Mouse (Mus musculus): ENCODE measurements around the gene Tnfrsf11a. TPM values are rescaled to one million over a fixed set of nuclear protein-coding genes. Genes with fewer than 3 reads are reported as not detected.

The Tnfrsf11a gene
- polyA plus RNA-seq, 1 experiment from 2014 or later: 0.60 TPM

DNA sequence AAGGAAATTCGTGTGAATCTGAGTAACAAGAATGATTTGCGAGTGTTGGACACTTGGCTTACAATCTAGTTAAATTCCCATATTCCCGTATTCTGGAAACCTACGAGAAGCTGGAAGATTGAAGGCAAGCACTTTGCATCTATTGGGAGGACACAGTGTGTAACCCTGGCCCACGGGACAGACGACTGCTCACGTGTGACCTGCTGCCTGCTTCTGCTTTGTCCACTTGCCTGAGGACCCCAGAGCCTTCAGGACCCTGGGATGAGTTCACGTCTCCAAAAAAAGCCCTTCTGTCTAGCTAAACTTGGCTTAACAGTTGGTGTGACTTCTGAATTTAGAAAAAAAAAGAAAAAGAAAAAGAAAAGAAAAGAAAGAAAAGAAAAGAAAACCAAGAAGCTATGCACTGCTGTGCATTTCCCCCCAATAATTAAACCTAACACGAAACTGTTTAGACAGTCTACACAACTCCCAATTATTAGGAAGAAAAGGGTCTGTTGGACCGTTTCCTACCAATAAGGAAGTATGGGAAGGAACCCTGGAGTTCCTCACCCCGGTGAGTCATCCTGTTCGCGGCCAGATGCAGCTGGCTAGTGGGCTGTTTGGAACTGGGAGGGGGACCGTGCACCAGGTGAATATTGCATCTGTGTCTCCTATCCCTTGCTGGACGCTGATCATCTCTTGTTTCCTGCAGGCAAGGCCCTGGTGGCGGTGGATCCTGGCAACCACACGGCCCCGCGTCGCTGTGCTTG, 32.6 kb downstream of the Tnfrsf11a start:
- no peak overlapping the region for H3K9ac ChIP-seq
- H3K27me3 ChIP-seq (replicated peaks): no peaks in the 10 kb centered on the region; the same call in 1 of the 2 replicates
- H3K9me3 ChIP-seq: no peaks in the 10 kb centered on the region
- no peak overlapping the region for H3K4me2 ChIP-seq
- no peak overlapping the region for H3K27ac ChIP-seq (replicated peaks)
- H3K4me1 ChIP-seq: peaks cover 9% of the 10 kb centered on the region
- no peak for ATAC-seq (ENCODE audit: extremely low read depth, insufficient number of reproducible peaks, low FRiP score, low TSS enrichment)
- 72% methylated on average over 20 of the region's 20 CpGs for WGBS
- H3K36me3 ChIP-seq: no peaks in the 10 kb centered on the region
- no peak overlapping the region for H3K4me3 ChIP-seq

DNA sequence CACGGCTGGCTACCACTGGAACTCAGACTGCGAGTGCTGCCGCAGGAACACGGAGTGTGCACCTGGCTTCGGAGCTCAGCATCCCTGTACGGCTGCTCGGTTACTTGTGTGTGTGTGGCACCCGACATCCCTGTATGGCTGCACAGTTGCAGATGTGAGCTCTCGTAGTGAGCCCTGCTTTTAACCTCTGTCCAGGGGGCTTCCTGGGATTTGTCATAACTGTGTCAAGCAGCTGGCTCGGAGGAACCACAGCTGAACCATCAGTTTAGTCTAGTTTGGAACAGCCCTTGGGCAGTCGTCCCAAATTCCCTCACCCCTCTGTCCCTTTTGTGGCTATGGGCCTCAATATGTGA, 33.2 kb downstream of the Tnfrsf11a start:
- Histone ChIP-seq H3K27ac (replicated peaks) (no peak overlapping the region), H3K9me3 (no peaks in the 10 kb centered on the region), H3K4me1 (peaks cover 9% of the 10 kb centered on the region), H3K36me3 (no peaks in the 10 kb centered on the region), H3K9ac (no peak overlapping the region), H3K4me3 (no peak overlapping the region), H3K4me2 (no peak overlapping the region), H3K27me3 (replicated peaks) (no peaks in the 10 kb centered on the region; the same call in 1 of the 2 replicates)
- WGBS: 72% methylated on average over 11 of the region's 11 CpGs
- ATAC-seq (ENCODE audit: extremely low read depth, insufficient number of reproducible peaks, low FRiP score, low TSS enrichment): no peak

GRCm38 (mm10) chr1:105814402-105815270, 34.1 kb downstream of the Tnfrsf11a start:
- WGBS: 50% methylated on average over 14 of the region's 14 CpGs
- H3K9ac ChIP-seq: no peak overlapping the region
- peaks cover 9% of the 10 kb centered on the region for H3K4me1 ChIP-seq
- peak overlapping the region; percentile 53 for H3K27ac ChIP-seq (replicated peaks)
- no peaks in the 10 kb centered on the region for H3K36me3 ChIP-seq
- H3K9me3 ChIP-seq: no peaks in the 10 kb centered on the region
- no peaks in the 10 kb centered on the region; the same call in 1 of the 2 replicates for H3K27me3 ChIP-seq (replicated peaks)
- no peak overlapping the region for H3K4me3 ChIP-seq
- ATAC-seq (ENCODE audit: extremely low read depth, insufficient number of reproducible peaks, low FRiP score, low TSS enrichment): no peak
- H3K4me2 ChIP-seq: no peak overlapping the region

- peaks cover 9% of the 10 kb centered on the region for H3K4me1 ChIP-seq
- 66% methylated on average over 2 of the region's 2 CpGs for WGBS
- ATAC-seq (ENCODE audit: extremely low read depth, insufficient number of reproducible peaks, low FRiP score, low TSS enrichment): no peak
- H3K27ac ChIP-seq (replicated peaks): no peak overlapping the region
- no peaks in the 10 kb centered on the region; the same call in 1 of the 2 replicates for H3K27me3 ChIP-seq (replicated peaks)
- H3K36me3 ChIP-seq: no peaks in the 10 kb centered on the region
- H3K9me3 ChIP-seq: no peaks in the 10 kb centered on the region
- H3K4me3 ChIP-seq: no peak overlapping the region
- H3K9ac ChIP-seq: no peak overlapping the region
- no peak overlapping the region for H3K4me2 ChIP-seq
Observed at GRCm38 (mm10) chr1:105815310-105815709, 34.8 kb downstream of the Tnfrsf11a start.

GRCm38 (mm10) chr1:105815736-105816135, 35.2 kb downstream of the Tnfrsf11a start:
- no peak overlapping the region for H3K27ac ChIP-seq (replicated peaks)
- H3K4me3 ChIP-seq: no peak overlapping the region
- H3K9me3 ChIP-seq: no peaks in the 10 kb centered on the region
- WGBS: 82% methylated on average over 3 of the region's 3 CpGs
- ATAC-seq (ENCODE audit: extremely low read depth, insufficient number of reproducible peaks, low FRiP score, low TSS enrichment): no peak
- H3K4me2 ChIP-seq: no peak overlapping the region
- no peak overlapping the region for H3K9ac ChIP-seq
- H3K27me3 ChIP-seq (replicated peaks): no peaks in the 10 kb centered on the region; the same call in 1 of the 2 replicates
- peaks cover 9% of the 10 kb centered on the region for H3K4me1 ChIP-seq
- no peaks in the 10 kb centered on the region for H3K36me3 ChIP-seq

GRCm38 (mm10) chr1:105819031-105819430, 38.5 kb downstream of the Tnfrsf11a start:
- no peak overlapping the region for H3K4me3 ChIP-seq
- no peak overlapping the region for H3K27ac ChIP-seq (replicated peaks)
- WGBS: 59% methylated on average over 6 of the region's 6 CpGs
- H3K4me2 ChIP-seq: no peak overlapping the region
- peaks cover 9% of the 10 kb centered on the region for H3K4me1 ChIP-seq
- no peaks in the 10 kb centered on the region for H3K9me3 ChIP-seq
- no peaks in the 10 kb centered on the region; the same call in 1 of the 2 replicates for H3K27me3 ChIP-seq (replicated peaks)
- H3K9ac ChIP-seq: no peak overlapping the region
- ATAC-seq (ENCODE audit: extremely low read depth, insufficient number of reproducible peaks, low FRiP score, low TSS enrichment): no peak
- H3K36me3 ChIP-seq: no peaks in the 10 kb centered on the region

DNA sequence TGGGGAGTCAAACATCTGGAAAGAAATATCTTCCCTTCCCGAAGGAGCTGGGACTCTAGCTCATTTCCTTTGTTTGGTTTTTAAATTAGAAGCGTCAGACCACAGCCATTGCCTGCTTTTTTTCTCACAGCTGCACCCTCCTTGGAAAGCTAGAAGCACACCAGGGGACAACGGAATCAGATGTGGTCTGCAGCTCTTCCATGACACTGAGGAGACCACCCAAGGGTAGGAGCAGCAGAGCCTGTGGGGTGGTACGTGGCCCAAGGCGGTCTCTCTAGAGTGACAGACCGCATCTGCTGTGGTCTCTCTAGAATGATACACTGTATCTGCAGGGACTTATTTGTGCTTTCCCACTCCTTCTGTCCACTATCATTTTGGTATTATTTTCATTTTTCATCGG, 39.2 kb downstream of the Tnfrsf11a start:
- no peak for ATAC-seq (ENCODE audit: extremely low read depth, insufficient number of reproducible peaks, low FRiP score, low TSS enrichment)
- H3K4me2 ChIP-seq: no peak overlapping the region
- WGBS: 58% methylated on average over 7 of the region's 7 CpGs
- H3K27me3 ChIP-seq (replicated peaks): no peaks in the 10 kb centered on the region; the same call in 1 of the 2 replicates
- no peak overlapping the region for H3K27ac ChIP-seq (replicated peaks)
- H3K4me1 ChIP-seq: peaks cover 8% of the 10 kb centered on the region
- H3K4me3 ChIP-seq: no peak overlapping the region
- H3K36me3 ChIP-seq: no peaks in the 10 kb centered on the region
- H3K9me3 ChIP-seq: no peaks in the 10 kb centered on the region
- no peak overlapping the region for H3K9ac ChIP-seq

GRCm38 (mm10) chr1:105824356-105824755, 43.8 kb downstream of the Tnfrsf11a start:
- H3K27me3 ChIP-seq (replicated peaks): no peaks in the 10 kb centered on the region
- H3K27ac ChIP-seq (replicated peaks): no peak overlapping the region
- H3K4me2 ChIP-seq: no peak overlapping the region
- H3K4me3 ChIP-seq: no peak overlapping the region
- H3K9ac ChIP-seq: no peak overlapping the region
- WGBS: 82% methylated on average over 4 of the region's 4 CpGs
- H3K9me3 ChIP-seq: no peaks in the 10 kb centered on the region
- no peaks in the 10 kb centered on the region for H3K36me3 ChIP-seq
- peaks cover 12% of the 10 kb centered on the region for H3K4me1 ChIP-seq
- ATAC-seq (ENCODE audit: extremely low read depth, insufficient number of reproducible peaks, low FRiP score, low TSS enrichment): no peak

DNA sequence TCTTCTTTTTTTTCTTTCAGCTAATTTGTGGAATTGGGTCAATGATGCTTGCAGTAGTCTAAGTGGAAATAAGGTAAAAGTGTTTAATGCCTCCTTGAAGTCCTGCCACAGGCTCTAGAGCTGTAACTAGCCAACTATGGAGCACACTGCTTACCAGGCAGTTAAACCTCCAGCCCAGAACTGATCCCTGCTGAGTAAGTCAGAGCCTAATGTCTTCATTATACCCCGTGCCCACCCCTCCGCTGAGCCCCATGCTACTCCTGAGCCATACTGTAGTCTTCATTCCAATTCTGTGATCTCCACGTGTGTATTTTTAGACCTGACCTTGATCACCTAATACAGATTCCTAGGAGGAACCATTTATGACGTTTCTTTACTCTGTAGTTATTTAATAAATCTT, 44.5 kb downstream of the Tnfrsf11a start:
- Histone ChIP-seq H3K36me3 (no peaks in the 10 kb centered on the region), H3K27me3 (replicated peaks) (no peaks in the 10 kb centered on the region), H3K27ac (replicated peaks) (no peak overlapping the region), H3K4me2 (no peak overlapping the region), H3K4me1 (peaks cover 12% of the 10 kb centered on the region), H3K9me3 (no peaks in the 10 kb centered on the region), H3K4me3 (no peak overlapping the region), H3K9ac (no peak overlapping the region)
- WGBS: 56% methylated on average over 4 of the region's 4 CpGs
- no peak for ATAC-seq (ENCODE audit: extremely low read depth, insufficient number of reproducible peaks, low FRiP score, low TSS enrichment)

- H3K27me3 ChIP-seq (replicated peaks): no peaks in the 10 kb centered on the region
- 83% methylated on average over 7 of the region's 7 CpGs for WGBS
Observed at GRCm38 (mm10) chr1:105827374-105827773, 46.9 kb downstream of the Tnfrsf11a start.

DNA sequence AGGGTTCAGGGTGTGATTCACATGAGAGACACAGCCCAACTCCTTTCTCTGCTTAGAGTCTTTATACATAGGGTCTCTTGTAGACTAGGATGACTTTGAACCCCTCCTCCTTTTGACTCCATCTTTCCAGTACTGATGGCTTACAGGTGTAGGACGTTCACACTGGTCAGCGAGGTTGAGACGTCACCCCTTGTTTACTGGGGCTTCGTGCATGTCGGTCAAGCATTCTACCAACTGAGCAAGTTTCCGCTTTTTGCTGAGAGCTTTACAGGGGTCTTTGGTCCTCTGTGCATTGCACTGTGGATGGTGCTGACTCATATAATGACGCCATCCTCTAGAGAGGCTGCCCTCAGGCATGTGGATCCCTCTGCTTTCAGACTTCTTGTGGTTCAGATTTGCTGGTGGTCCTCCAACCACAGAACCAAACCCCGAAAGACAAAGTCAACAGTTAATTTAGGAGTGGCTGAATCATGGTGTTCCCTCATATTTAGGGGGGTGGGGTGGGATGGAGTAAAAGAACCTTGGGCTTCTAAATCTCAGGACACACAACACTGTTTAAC, 47.3 kb downstream of the Tnfrsf11a start:
- ATAC-seq (ENCODE audit: extremely low read depth, insufficient number of reproducible peaks, low FRiP score, low TSS enrichment): no peak
- H3K27me3 ChIP-seq (replicated peaks): no peaks in the 10 kb centered on the region
- peaks cover 12% of the 10 kb centered on the region for H3K4me1 ChIP-seq
- H3K9ac ChIP-seq: no peak overlapping the region
- 83% methylated on average over 8 of the region's 8 CpGs for WGBS
- H3K4me3 ChIP-seq: no peak overlapping the region
- H3K9me3 ChIP-seq: no peaks in the 10 kb centered on the region
- H3K27ac ChIP-seq (replicated peaks): no peak overlapping the region
- H3K36me3 ChIP-seq: no peaks in the 10 kb centered on the region
- H3K4me2 ChIP-seq: no peak overlapping the region

More at GRCm38 (mm10) chr1:105827374-105827773, 46.9 kb downstream of the Tnfrsf11a start:
- Histone ChIP-seq H3K4me2 (no peak overlapping the region), H3K36me3 (no peaks in the 10 kb centered on the region), H3K4me3 (no peak overlapping the region), H3K4me1 (peaks cover 12% of the 10 kb centered on the region), H3K9ac (no peak overlapping the region), H3K9me3 (no peaks in the 10 kb centered on the region), H3K27ac (replicated peaks) (no peak overlapping the region)
- no peak for ATAC-seq (ENCODE audit: extremely low read depth, insufficient number of reproducible peaks, low FRiP score, low TSS enrichment)

Data from heart, embryonic 13.5 days (tissue).